Mouse (Mus musculus) G1E (cell line): ENCODE results near the gene Ccl20.

ENCODE experiments used
- CTCF ChIP-seq: IDR thresholded peaks from 2 replicates; pipeline ENCODE4 v1.5.1; 2012; ENCODE audit warnings: low read depth, low read length, inconsistent platforms, mixed read lengths
- GATA1 ChIP-seq: IDR thresholded peaks from 2 replicates; pipeline ENCODE4 v1.6.1; 2012; ENCODE audit warnings: borderline replicate concordance, low read length, inconsistent platforms, mixed read lengths
- GATA2 ChIP-seq: IDR thresholded peaks from 2 replicates; pipeline ENCODE4 v1.6.1; 2012; ENCODE audit warnings: low read depth, low read length, inconsistent platforms, borderline replicate concordance
- POLR2AphosphoS5 ChIP-seq: IDR thresholded peaks from 2 replicates; pipeline ENCODE4 v1.6.1; 2012; ENCODE audit warnings: low read depth, low read length, inconsistent platforms; ENCODE audit not compliant: insufficient replicate concordance
- TAL1 ChIP-seq: conservative IDR thresholded peaks from 2 replicates; pipeline ENCODE4 v1.6.1; 2012; ENCODE audit warnings: low read depth, low read length, inconsistent platforms, mixed read lengths

DNA sequence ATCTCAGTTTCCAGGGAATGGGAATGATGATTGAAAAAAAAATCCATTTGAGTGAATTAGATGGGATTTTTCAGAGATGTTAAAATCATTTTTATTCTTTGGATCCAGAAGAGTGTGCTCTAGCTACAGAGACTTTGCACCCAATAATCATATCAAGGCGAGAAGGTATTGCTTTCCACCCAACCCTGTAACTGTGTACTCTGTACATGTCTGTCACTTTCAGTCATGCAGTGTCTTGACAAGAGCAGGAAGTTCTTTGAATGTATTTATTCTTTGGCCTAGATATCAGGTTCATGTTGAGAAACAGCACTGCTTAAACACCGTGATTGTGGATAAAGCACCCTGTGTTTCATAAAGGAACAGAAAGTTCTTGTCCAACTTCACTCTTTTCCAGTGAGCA, 30.0 kb downstream of the Ccl20 start:
- TF ChIP-seq CTCF = no peak
- TF ChIP-seq GATA2 = no peak
- no peak for TF ChIP-seq GATA1
- TF ChIP-seq POLR2AphosphoS5 = no peak
- TF ChIP-seq TAL1 = no peak
